Mouse (Mus musculus) lung, embryonic 15.5 days (tissue): ENCODE data around the gene Pofut1. TPM values are rescaled to one million over a fixed set of nuclear protein-coding genes. Genes with fewer than 3 reads are reported as not detected.
"Not testable (repeated sequence)": the region's sequence is repeated elsewhere in the genome, so short reads cannot be mapped to it uniquely, and the experiment has no call there.

Experiments used
- ATAC-seq: fragments of 200-750 bp; cut with Nextera tagmentation; 2 replicates; pipeline ENCODE4 v1.8.0; 2017; ENCODE audit warnings: moderate number of reproducible peaks, borderline replicate concordance; ENCODE audit not compliant: low FRiP score, low TSS enrichment; ENCODE audit errors: extremely low read depth
- H3K27ac ChIP-seq: fragments of 300-500 bp; sonication (generic); 2 replicates; pipeline ENCODE4 v1.5.1; 2015; ENCODE audit warnings: moderate library complexity, mild to moderate bottlenecking, inconsistent platforms
- H3K27me3 ChIP-seq: fragments of 300-500 bp; sonication (generic); 2 replicates; pipeline ENCODE4 v1.6.1; 2015; ENCODE audit warnings: inconsistent platforms
- H3K36me3 ChIP-seq: fragments of 300-500 bp; sonication (generic); 2 replicates; pipeline ENCODE4 v1.6.1; 2015; ENCODE audit warnings: inconsistent platforms
- H3K4me1 ChIP-seq: fragments of 300-500 bp; sonication (generic); 2 replicates; pipeline ENCODE4 v1.6.1; 2015; ENCODE audit warnings: inconsistent platforms
- H3K4me2 ChIP-seq: fragments of 300-500 bp; sonication (generic); 2 replicates; pipeline ENCODE4 v1.6.1; 2015; ENCODE audit warnings: inconsistent platforms, mild to moderate bottlenecking, moderate library complexity
- H3K4me3 ChIP-seq: fragments of 300-500 bp; sonication (generic); 2 replicates; pipeline ENCODE4 v1.5.1; 2015; ENCODE audit warnings: mild to moderate bottlenecking, inconsistent platforms
- H3K9ac ChIP-seq: fragments of 300-500 bp; sonication (generic); 2 replicates; pipeline ENCODE4 v1.6.1; 2015; ENCODE audit warnings: inconsistent platforms
- H3K9me3 ChIP-seq: fragments of 300-500 bp; sonication (generic); 2 replicates; pipeline ENCODE4 v1.6.1; 2016; ENCODE audit warnings: inconsistent platforms
- WGBS: fragments of 180-500 bp; shearing (Covaris S2); methylation state at CpG from one replicate; pipeline ENCODE4 v1.1.7; 2015; 5-methylcytosine and 5-hydroxymethylcytosine counted together
- polyA plus RNA-seq: library from polyadenylated mRNA; unstranded; fragments of >200 nt; fragmentation: Nextera tagmentation; extraction: Ambion mirVana; gene quantifications from 2 replicates; pipeline ENCODE4 v1.2.1, GENCODE M21; 2015

Gene Pofut1
- polyA plus RNA-seq, 1 experiment from 2014 or later: 6.1 TPM

DNA sequence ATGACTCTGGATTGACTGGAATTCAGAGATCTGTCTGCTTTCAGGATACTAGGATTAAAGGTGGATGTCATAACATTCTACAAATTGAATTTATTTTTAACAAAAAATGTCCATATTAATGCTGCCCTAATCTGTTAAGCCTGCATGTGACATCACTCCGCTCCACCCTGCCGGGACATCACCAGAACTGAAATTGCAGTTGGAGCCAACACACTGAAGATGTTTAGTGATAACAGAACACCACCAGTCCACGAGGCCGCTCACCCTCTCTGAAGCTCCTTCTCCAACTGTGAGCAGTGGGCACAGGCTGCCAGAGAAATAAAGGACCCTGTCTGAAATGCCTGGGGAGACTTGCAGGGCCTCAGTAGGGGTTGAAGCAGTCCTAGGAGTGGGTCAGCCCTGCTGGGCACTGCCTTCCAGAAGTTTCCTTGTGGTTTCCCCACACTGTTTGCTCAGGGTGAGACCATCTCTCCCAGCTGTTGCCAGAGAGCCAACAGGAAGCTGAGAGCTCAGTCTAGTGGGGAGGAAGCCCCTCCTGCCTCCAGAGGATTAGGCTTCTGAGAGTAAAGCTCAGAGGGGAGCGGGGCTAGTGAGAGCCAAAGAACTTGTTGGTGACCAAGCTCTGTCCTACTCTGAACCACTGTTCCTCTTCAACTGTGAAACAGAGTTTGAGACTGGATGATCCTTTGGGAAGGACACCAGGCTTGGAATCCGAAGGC, 33.0 kb downstream of the Pofut1 start:
- H3K27me3 ChIP-seq, H3K4me3 ChIP-seq, H3K9ac ChIP-seq, H3K27ac ChIP-seq, H3K9me3 ChIP-seq, H3K4me1 ChIP-seq, H3K4me2 ChIP-seq, H3K36me3 ChIP-seq: not testable (repeated sequence)
- WGBS: 56% methylated on average over 6 of the region's 6 CpGs
- peak; percentile 58; the same call in 1 of the 2 replicates for ATAC-seq

DNA sequence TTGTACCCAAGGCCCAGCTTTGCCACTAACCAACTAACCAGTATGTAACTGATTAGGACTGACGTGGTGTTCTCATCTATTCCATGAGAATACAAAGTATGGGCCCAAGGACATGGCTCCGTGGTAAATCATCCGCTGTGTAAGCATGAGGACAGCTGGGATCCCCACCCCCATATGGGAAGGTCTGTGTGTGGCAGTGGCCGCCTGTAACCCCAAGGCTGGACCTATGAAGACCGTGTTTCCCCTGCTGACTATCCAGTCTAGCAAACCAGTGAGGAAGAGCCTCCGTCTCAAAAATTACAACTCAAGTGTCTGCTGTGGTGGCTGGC, 33.5 kb downstream of the Pofut1 start:
- no peak overlapping the region for H3K4me2 ChIP-seq
- no peaks in the 10 kb centered on the region for H3K36me3 ChIP-seq
- H3K27ac ChIP-seq: no peak overlapping the region
- H3K4me1 ChIP-seq: peaks cover 2% of the 10 kb centered on the region; the same call in 1 of the 2 replicates
- H3K27me3 ChIP-seq: no peaks in the 10 kb centered on the region
- H3K9me3 ChIP-seq: no peaks in the 10 kb centered on the region
- H3K4me3 ChIP-seq: no peak overlapping the region
- no peak overlapping the region for H3K9ac ChIP-seq
- WGBS: 71% methylated on average over 6 of the region's 6 CpGs
- ATAC-seq: no peak

DNA sequence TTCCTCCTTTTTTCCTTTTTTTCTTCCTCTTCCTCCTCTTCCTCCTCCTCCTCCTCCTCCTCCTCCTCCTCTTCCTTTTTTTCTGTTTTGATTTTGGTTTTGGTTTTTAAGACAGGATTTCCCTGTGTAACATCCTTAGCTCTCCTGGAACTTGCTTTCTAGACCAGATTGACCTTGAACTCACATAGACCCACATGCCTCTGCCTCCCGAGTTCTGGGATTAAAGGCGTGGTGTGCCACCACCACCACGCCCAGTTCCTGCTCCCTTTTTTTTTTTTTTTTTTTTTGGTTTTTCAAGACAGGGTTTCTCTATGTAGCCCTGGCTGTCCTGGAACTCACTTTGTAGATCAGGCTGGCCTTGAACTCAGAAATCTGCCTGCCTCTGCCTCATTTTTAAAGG, 34.2 kb downstream of the Pofut1 start:
- WGBS: 77% methylated on average over 3 of the region's 3 CpGs
- H3K27me3 ChIP-seq, ATAC-seq, H3K36me3 ChIP-seq, H3K4me1 ChIP-seq, H3K4me2 ChIP-seq, H3K9ac ChIP-seq, H3K4me3 ChIP-seq, H3K9me3 ChIP-seq, H3K27ac ChIP-seq: not testable (repeated sequence)

DNA sequence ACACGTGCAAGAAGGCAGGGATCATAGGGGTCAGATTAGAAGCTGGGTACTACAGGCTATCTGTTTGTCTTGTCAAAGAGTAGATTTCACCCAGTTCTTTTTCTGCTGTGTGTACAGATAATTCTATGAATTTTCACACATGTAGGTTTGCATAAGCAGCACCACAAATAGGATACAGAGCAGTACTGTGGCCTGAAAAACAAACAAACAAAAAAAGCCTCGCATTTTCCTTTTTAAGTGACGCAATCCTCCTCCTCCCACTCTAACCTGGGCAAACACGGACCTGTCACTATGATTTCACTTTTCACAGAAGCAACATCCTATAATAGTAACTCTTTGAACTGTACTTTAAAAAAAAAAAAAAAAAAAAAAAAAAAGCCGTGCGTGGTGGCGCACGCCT, 35.1 kb downstream of the Pofut1 start:
- Histone ChIP-seq H3K27ac (no peak overlapping the region), H3K4me2 (no peak overlapping the region), H3K4me3 (no peak overlapping the region), H3K9me3 (no peaks in the 10 kb centered on the region), H3K36me3 (no peaks in the 10 kb centered on the region), H3K27me3 (no peaks in the 10 kb centered on the region), H3K4me1 (no peaks in the 10 kb centered on the region), H3K9ac (no peak overlapping the region)
- ATAC-seq: no peak
- WGBS: 89% methylated on average over 8 of the region's 8 CpGs

DNA sequence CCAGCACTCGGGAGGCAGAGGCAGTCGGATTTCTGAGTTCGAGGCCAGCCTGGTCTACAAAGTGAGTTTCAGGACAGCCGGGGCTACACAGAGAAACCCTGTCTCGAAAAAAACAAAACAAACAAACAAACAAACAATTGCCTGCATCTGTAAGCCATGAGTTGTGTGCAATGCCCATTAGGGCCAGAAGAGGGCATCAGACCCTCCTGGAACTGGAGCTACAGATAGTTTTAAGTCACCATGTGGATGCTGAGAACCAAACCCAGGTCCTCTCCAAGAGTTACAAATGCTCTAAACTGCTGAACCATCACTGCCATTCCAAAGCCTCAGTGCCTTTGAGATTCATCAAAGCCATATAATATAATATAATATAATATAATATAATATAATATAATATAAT, 35.5 kb downstream of the Pofut1 start:
- not testable (repeated sequence) for H3K9me3 ChIP-seq, ATAC-seq, H3K9ac ChIP-seq, H3K4me3 ChIP-seq, H3K4me2 ChIP-seq, H3K4me1 ChIP-seq, H3K27me3 ChIP-seq, H3K36me3 ChIP-seq, H3K27ac ChIP-seq
- WGBS: 86% methylated on average over 5 of the region's 5 CpGs

DNA sequence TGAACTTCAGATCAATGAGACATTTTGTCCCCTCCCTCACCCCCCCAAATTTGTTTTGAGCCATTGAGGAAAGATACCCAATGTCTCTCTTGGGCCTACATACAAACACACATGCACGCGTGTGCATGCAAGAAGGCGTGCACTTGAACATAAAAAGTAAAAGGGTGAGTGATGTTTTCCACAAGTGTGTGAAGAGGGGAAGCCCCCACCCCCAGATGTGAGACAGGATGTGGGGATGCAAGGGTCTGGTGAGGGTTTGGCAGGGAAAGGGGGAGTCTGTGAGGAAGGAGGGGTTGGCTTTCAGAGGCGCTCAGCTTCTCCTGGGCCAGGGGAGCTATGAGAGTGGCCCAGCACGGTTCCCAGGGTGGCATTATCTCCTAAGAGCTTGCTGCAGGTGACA, 37.0 kb downstream of the Pofut1 start:
- no peak overlapping the region for H3K4me2 ChIP-seq
- H3K27me3 ChIP-seq: no peaks in the 10 kb centered on the region
- no peaks in the 10 kb centered on the region for H3K4me1 ChIP-seq
- no peak overlapping the region for H3K9ac ChIP-seq
- 80% methylated on average over 5 of the region's 5 CpGs for WGBS
- H3K9me3 ChIP-seq: no peaks in the 10 kb centered on the region
- no peaks in the 10 kb centered on the region for H3K36me3 ChIP-seq
- H3K4me3 ChIP-seq: no peak overlapping the region
- ATAC-seq: no peak
- H3K27ac ChIP-seq: no peak overlapping the region

DNA sequence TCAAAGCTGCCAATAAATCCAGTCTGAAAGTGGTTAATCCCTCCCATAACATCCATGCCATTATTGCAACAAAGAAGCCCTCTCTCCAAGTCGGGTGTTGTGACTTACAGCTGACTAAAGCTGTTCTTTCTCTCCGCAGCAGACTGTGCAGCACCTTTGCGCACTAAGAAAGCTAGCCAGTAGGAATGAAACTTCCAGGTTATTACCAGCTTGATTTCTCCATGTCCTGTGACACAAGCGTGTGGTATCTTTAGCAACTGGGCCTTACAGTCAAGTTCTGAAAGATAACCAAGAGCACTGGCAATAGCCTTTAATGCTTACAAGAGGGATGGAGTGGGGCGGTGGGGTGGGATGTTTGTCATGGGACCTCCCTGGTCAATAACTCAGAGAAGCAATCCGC, 42.6 kb downstream of the Pofut1 start:
- no peaks in the 10 kb centered on the region for H3K27me3 ChIP-seq
- no peak for ATAC-seq
- peaks cover 7% of the 10 kb centered on the region; the same call in 1 of the 2 replicates for H3K4me1 ChIP-seq
- H3K36me3 ChIP-seq: no peaks in the 10 kb centered on the region
- no peak overlapping the region for H3K27ac ChIP-seq
- H3K9ac ChIP-seq: no peak overlapping the region
- no peaks in the 10 kb centered on the region for H3K9me3 ChIP-seq
- no peak overlapping the region for H3K4me3 ChIP-seq
- WGBS: 83% methylated on average over 6 of the region's 6 CpGs
- H3K4me2 ChIP-seq: no peak overlapping the region

DNA sequence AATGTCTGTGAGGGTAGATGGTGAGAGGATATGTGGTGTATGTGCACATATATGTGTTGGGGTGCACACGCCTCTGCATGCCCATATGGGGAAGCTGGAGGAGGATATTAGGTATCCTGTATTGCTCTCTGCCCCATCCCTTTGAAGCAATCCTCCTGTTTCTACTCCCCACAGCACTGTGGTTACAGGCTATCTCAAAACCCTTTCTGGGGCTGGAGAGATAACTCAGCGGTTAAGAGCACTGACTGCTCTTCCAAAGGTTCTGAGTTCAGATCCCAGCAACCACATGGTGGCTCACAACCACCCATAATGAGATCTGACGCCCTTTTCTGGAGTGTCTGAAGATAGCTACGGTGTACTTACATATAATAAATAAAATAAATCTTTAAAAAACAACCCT, 45.2 kb downstream of the Pofut1 start:
- no peaks in the 10 kb centered on the region for H3K9me3 ChIP-seq
- no peak overlapping the region for H3K9ac ChIP-seq
- no peaks in the 10 kb centered on the region for H3K36me3 ChIP-seq
- 80% methylated on average over 4 of the region's 4 CpGs for WGBS
- no peaks in the 10 kb centered on the region for H3K27me3 ChIP-seq
- H3K4me2 ChIP-seq: no peak overlapping the region
- peaks cover 11% of the 10 kb centered on the region for H3K4me1 ChIP-seq
- no peak overlapping the region for H3K4me3 ChIP-seq
- H3K27ac ChIP-seq: no peak overlapping the region
- ATAC-seq: no peak

DNA sequence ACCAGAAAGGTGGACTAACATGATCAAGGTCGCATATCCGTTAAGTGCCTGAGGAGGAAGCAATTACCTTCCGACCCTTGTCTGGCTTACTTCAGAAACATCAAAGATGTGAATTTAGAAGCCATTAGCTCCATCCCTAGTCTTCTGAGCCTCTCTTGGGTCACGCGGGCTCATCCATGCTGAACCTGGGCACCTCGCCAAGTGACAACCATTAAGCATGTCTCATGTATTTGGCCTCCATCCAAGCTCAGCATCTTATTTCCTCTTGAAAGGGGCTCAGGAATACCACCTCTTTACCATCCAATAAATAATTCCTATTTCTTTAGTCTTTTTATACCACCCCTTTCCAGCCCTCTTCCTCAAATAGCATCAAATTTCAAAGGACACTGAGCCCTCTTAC, 46.5 kb downstream of the Pofut1 start:
- Histone ChIP-seq H3K4me2 (no peak overlapping the region), H3K9ac (no peak overlapping the region), H3K4me3 (no peak overlapping the region), H3K4me1 (peaks cover 22% of the 10 kb centered on the region), H3K27me3 (no peaks in the 10 kb centered on the region), H3K36me3 (no peaks in the 10 kb centered on the region), H3K27ac (no peak overlapping the region), H3K9me3 (no peaks in the 10 kb centered on the region)
- 35% methylated on average over 6 of the region's 6 CpGs for WGBS
- peak; percentile 29; the same call in 1 of the 2 replicates for ATAC-seq

DNA sequence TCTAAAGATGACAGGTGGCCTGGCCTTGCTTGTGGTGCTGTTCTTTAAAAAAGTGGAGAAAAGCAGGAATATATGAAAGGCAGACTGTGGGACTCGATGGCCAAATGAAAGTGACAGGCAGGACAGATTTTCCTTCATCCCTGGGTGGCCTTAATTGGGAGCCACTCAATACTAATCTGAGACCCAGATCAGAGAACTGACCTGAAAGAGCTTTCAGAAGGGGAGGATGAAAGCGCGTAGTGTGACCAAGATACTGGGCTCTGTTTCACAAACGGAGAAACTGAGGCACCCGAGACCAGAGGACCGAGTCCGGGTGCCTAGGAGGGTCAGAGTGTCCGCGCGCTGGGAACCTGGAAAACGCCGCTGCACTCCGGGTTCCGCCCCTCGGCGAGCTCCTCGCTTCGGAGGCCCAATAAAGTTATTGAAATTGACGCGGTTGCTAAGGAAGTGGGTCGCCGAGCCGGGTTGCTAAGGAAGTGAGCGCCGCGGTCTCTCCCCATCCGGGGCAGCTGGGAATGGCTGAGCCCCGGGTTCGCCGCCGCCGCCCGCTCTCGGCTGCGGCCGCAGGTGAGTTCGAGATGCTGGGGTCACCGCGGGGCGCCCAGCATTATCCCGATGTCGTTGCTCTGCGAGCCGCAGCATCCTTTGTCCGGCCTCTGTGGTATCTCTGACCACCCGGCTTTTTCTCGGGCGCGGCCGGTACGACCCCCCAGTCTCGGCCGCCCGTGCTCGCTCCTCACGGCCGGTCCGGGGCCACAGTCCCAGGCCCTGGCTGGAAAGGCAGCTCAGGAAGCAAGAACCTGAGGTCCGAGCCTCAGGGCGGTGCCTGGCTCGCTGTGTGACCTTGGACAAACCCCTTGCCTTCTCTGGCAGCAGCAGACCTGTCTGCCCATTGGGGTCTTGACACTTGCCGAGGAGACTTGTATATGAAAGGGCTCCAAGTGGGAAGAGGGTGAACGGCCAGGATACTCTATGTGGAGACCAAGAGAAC, 49.9 kb downstream of the Pofut1 start, which contains the start of gene Kif3b:
TSS of gene Kif3b (plus strand) at position 476 of the 991 bp plus-strand sequence.
- H3K27ac ChIP-seq: 0 out of 2 replicates have a peak within 1 kb of the TSS, but pooled peaks have one; percentile 11
- WGBS: under 1% methylated on average over 63 of the region's 63 CpGs
- ATAC-seq: peak; percentile 91

DNA sequence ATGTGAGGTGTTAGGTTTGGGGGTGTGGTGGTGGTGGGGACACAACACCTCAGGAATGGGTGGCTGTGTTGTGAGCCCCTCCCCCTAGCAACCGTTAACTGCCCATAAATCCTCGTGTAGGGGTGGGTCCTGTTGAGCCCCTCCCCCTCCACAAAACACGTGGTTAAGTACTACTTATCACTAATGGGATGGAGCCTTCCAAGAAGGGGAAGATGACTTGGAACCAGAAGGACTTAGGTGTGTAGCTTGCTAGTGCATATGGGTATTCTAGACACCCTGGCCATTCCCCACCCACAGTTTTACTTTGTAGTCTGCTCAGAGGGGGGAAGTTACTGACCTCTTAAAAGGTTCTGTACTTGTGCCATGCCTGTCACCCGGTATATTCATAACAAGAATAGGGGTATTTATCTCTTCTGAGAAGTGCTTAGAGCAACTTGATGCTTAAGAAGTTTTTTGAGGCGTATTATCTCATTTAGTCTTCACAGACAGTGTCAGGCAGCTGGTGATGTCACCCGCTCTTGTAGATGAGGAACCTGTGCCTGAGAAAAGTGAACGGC, 51.0 kb downstream of the Pofut1 start:
- Histone ChIP-seq H3K9ac (no peak overlapping the region; the same call in 1 of the 2 replicates), H3K27me3 (no peaks in the 10 kb centered on the region), H3K4me1 (peaks cover 22% of the 10 kb centered on the region), H3K4me2 (peak overlapping the region; percentile 89), H3K9me3 (no peaks in the 10 kb centered on the region), H3K4me3 (peak overlapping the region; percentile 88), H3K27ac (no peak overlapping the region), H3K36me3 (no peaks in the 10 kb centered on the region)
- WGBS: 47% methylated on average over 7 of the region's 7 CpGs
- no peak for ATAC-seq

More for the DNA sequence above, 49.9 kb downstream of the Pofut1 start, which contains the start of gene Kif3b:
- peak within 1 kb of the TSS; percentile 85 for H3K9ac ChIP-seq
- H3K9me3 ChIP-seq: no peaks in the 10 kb centered on the region
- H3K4me1 ChIP-seq: peaks cover 22% of the 10 kb centered on the region
- peak within 1 kb of the TSS; percentile 89 for H3K4me2 ChIP-seq
- no peaks in the 10 kb centered on the region for H3K27me3 ChIP-seq
- H3K36me3 ChIP-seq: no peaks in the 10 kb centered on the region
- peak within 1 kb of the TSS; percentile 88 for H3K4me3 ChIP-seq

DNA sequence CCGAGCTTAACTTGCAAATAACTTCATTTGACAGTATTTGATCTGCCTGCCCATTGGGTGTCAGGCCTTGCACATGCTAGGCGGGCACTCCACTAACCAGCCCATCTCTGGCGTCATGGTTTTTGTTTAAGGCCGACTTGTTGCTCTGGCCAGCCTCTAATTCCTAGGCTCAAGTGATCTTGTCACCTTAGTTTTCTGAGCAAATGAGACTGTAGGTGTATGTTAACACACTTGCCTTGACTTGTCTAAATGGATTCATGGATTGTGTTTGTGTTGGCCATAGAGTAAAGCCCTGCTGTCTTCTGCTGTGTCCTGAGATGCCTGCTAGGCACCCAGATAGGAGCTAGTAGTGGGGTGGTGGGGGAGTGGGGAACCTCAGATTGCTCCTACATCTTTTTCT, 53.9 kb downstream of the Pofut1 start:
- Histone ChIP-seq H3K27me3 (no peaks in the 10 kb centered on the region), H3K4me3 (no peak overlapping the region), H3K9ac (no peak overlapping the region), H3K36me3 (no peaks in the 10 kb centered on the region), H3K4me1 (peaks cover 15% of the 10 kb centered on the region), H3K27ac (no peak overlapping the region), H3K9me3 (no peaks in the 10 kb centered on the region), H3K4me2 (no peak overlapping the region)
- 89% methylated on average over 4 of the region's 4 CpGs for WGBS
- ATAC-seq: no peak
